In the genomic region with DNA sequence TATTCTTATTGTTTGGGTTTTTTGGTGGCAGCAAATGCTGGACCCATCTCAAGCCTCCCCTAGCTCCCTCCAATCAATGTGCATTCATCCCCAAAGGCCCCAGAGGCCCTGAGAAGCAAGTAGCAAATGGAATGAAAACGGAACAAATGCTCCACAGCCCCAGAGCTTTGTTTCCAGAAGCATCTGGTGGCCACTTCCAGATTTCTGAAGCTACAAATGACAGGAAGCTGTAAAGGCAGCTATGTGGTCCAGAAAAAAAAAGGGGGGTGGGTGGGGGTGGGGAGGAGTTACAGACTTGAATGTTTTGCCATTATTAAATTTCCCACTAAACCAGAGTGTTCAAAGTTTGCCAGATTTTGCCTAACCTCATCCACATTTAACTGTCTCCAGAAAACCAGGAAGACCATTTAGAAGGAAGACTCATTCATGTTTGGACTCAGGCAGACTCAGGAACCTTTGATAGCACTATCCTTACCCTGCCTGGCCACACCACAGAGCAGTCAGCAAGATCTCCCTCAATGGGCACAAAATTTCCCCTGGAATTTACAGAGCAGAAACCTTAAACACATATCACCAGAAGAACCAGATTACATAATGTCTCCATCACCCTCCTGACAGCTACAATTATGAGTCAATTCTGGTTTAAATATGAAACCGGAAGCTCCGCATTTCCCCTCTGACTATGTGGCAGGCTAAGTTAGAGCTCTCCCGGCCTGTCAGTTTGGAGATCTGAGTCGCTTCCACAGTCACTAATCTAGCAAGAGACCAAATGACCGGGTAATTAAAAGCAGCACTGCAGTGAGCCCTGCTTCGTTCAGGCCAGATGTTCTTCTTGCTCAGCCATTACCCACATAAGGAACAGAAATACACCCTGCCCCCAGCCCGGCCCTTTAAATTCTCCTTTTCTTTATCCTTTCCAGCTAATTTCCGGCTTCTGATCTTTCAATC, we compare ENCODE assay signal across 9 mouse cellular contexts.
DNase-seq lines count a peak whose midpoint lies in the region; ATAC-seq lines count a peak whose summit lies in the region.
"Had no signal": no experiment of that assay in that cellular context is flagged by ENCODE, and none has a peak within 500 bp of the region (broad histone marks: within the 10 kb centered on the region; RNA-seq: fewer than 3 reads in every experiment).

No protein-coding gene starts in this region.

- intact Hi-C loops in left cerebral cortex, postnatal 10 days (cut with DNase I): no loop called here

- H3K9ac ChIP-seq in intestine, embryonic 14.5 days (ENCODE audit: low read length): 0 out of 2 replicates have a peak overlapping the region, but pooled peaks have one; percentile 25
- H3K9ac ChIP-seq in lung, embryonic 16.5 days (ENCODE audit: low read length): peak overlapping the region; percentile 21
- no peak overlapping the region; the same call in 1 of the 2 replicates for H3K9ac ChIP-seq in neural tube, embryonic 15.5 days (replicated peaks)

- ATAC-seq in frontal cortex, adult (ENCODE audit: low TSS enrichment): peak; percentile 29
- ATAC-seq in activated CD4-positive, CD25-positive, alpha-beta regulatory T cell, adult 4 months: peak; percentile 92
- ATAC-seq in intestine, embryonic 14.5 days (replicated peaks; ENCODE audit: low FRiP score, low TSS enrichment, low read depth): no peak
- ATAC-seq in lung, embryonic 16.5 days (ENCODE audit: low read depth): 0 out of 2 replicates have a peak, but pooled peaks have one; percentile 16
- ATAC-seq in neural tube, embryonic 15.5 days (ENCODE audit: low FRiP score): no peak

- H3K36me3 ChIP-seq in intestine, embryonic 14.5 days (ENCODE audit: control insufficient read depth, insufficient read depth, low read length): no peaks in the 10 kb centered on the region
- H3K36me3 ChIP-seq in lung, embryonic 16.5 days (ENCODE audit: control insufficient read depth, insufficient read depth, low read length): no peaks in the 10 kb centered on the region
- no peaks in the 10 kb centered on the region for H3K36me3 ChIP-seq in neural tube, embryonic 15.5 days
- H3K36me3 ChIP-seq: G1E had no signal

- H3K27me3 ChIP-seq in intestine, embryonic 14.5 days (replicated peaks; ENCODE audit: control insufficient read depth, insufficient read depth, low read length): no peaks in the 10 kb centered on the region
- H3K27me3 ChIP-seq in lung, embryonic 16.5 days (ENCODE audit: control insufficient read depth, insufficient read depth, low read depth, low read length): no peaks in the 10 kb centered on the region
- H3K27me3 ChIP-seq in neural tube, embryonic 15.5 days (replicated peaks): no peaks in the 10 kb centered on the region

- peak overlapping the region; percentile 48 for H3K4me2 ChIP-seq in intestine, embryonic 14.5 days (ENCODE audit: low read length)
- H3K4me2 ChIP-seq in lung, embryonic 16.5 days (ENCODE audit: low read depth, low read length): peak overlapping the region; percentile 43
- peak overlapping the region; percentile 43 for H3K4me2 ChIP-seq in neural tube, embryonic 15.5 days

- no peaks in the 10 kb centered on the region for H3K9me3 ChIP-seq in intestine, embryonic 14.5 days (ENCODE audit: control insufficient read depth, low read length)
- no peaks in the 10 kb centered on the region for H3K9me3 ChIP-seq in lung, embryonic 16.5 days (ENCODE audit: control insufficient read depth, low read length)
- no peaks in the 10 kb centered on the region for H3K9me3 ChIP-seq in neural tube, embryonic 15.5 days (replicated peaks)
- H3K9me3 ChIP-seq: G1E had no signal

- no peak for DNase-seq in frontal cortex, postnatal 25 days (ENCODE audit: low spot score in 2 of 2)
- DNase-seq in forelimb bud, embryonic 11.5 days (ENCODE audit: low read depth, low spot score): peak; percentile 89
- DNase-seq in intestine, embryonic 14.5 days (ENCODE audit: low spot score): peak; percentile 57
- no peak for DNase-seq in left cerebral cortex, postnatal 10 days (ENCODE audit: extremely low spot score in 1 of 2, low spot score in 2 of 2)

- WGBS in intestine, embryonic 14.5 days: 17% methylated on average over 9 of the region's 9 CpGs
- WGBS in lung, embryonic 16.5 days: 6% methylated on average over 9 of the region's 9 CpGs
- WGBS in neural tube, embryonic 15.5 days: 6% methylated on average over 9 of the region's 9 CpGs

- peaks cover 31% of the 10 kb centered on the region for H3K4me1 ChIP-seq in intestine, embryonic 14.5 days (replicated peaks; ENCODE audit: control insufficient read depth, insufficient read depth, low read length)
- H3K4me1 ChIP-seq in lung, embryonic 16.5 days (replicated peaks; ENCODE audit: control insufficient read depth, insufficient read depth, low read length): peaks cover 39% of the 10 kb centered on the region
- H3K4me1 ChIP-seq in neural tube, embryonic 15.5 days: peaks cover 34% of the 10 kb centered on the region

- peak overlapping the region; percentile 83 for H3K27ac ChIP-seq in intestine, embryonic 14.5 days (ENCODE audit: low read depth)
- peak overlapping the region; percentile 92 for H3K27ac ChIP-seq in lung, embryonic 16.5 days (ENCODE audit: low read length)
- H3K27ac ChIP-seq in neural tube, embryonic 15.5 days (replicated peaks): peak overlapping the region; percentile 71

- H3K4me3 ChIP-seq in intestine, embryonic 14.5 days (ENCODE audit: low read depth, low read length): no peak overlapping the region; the same call in 1 of the 2 replicates
- H3K4me3 ChIP-seq in lung, embryonic 16.5 days (ENCODE audit: low read length): peak overlapping the region; percentile 20; the same call in 1 of the 2 replicates
- no peak overlapping the region for H3K4me3 ChIP-seq in neural tube, embryonic 15.5 days (replicated peaks)

Comparison
In these comparisons a context has a peak if more than half of its experiments do, and no peak if none do; other contexts are left out.
1. ATAC-seq: peak in frontal cortex, adult (single experiment), activated CD4-positive, CD25-positive, alpha-beta regulatory T cell, adult 4 months (single experiment) and lung, embryonic 16.5 days (single experiment); none in intestine, embryonic 14.5 days (single experiment) and neural tube, embryonic 15.5 days (single experiment).
2. DNase-seq: peak in forelimb bud, embryonic 11.5 days (single experiment) and intestine, embryonic 14.5 days (single experiment); none in frontal cortex, postnatal 25 days (0 of 2) and left cerebral cortex, postnatal 10 days (0 of 2).
3. Peak in every context shown above with its lines, with median percentiles within 50 percentile points of each other: H3K27ac ChIP-seq and H3K4me2 ChIP-seq.